Mouse (Mus musculus) splenic B cell, adult 2 months (primary cell): Measurements from ENCODE around the gene Vip.

Experiments
- DNase-seq: peaks from one replicate; pipeline ENCODE4 v3.0.0-alpha.2; 2011; ENCODE audit warnings: low read depth, low spot score
- H3K27me3 ChIP-seq: 2 replicates; pipeline ENCODE4 v1.6.1; 2012; ENCODE audit warnings: mild to moderate bottlenecking, low read length, moderate library complexity, mixed read lengths; ENCODE audit not compliant: control insufficient read depth, poor library complexity, insufficient read depth, severe bottlenecking
- H3K36me3 ChIP-seq: 2 replicates; pipeline ENCODE4 v1.6.1; 2012; ENCODE audit warnings: mild to moderate bottlenecking, low read length, moderate library complexity, mixed read lengths; ENCODE audit not compliant: control insufficient read depth, poor library complexity, insufficient read depth, severe bottlenecking

Gene Vip

DNA sequence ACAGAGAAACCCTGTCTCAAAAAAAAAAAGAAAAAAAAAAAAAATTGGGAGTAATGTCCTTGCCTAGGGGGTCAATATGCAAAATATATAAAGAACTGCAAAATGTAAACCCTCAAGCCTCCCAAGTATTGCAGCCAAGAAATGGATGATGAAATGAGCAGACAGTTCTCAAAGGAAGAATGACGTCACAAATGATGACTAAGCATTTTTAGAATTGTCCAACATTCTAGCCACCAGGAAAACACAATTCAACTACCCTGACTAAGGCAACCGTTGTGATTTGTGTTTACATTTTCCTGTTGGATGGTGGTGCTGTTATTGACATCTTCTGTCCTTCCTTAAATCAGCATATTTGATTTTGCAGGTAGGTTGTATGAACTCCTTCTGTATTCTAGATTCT, 42.3 kb downstream of the Vip start:
- no peak for DNase-seq
- Histone ChIP-seq H3K27me3 (no peaks in the 10 kb centered on the region; the same call in 1 of the 2 replicates), H3K36me3 (no peaks in the 10 kb centered on the region)

DNA sequence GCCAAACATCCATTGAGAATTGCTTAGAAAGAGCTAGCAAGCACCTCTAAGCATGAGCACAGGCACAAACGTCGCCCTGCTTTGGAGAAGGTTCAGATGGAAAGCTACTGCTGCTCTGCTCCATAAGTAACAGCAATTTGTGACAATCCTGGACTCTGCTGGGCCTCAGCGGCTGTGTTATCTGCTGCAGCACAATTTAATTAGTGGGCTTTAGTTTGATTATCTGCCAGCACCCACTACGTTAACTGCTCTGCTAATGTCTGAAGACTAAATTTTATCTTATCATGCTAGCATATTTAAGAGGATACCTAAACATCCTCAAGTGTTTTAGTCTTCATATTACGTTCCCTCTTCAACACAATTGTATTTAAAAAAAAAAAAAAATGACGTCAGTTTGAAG, 46.6 kb downstream of the Vip start:
- DNase-seq = no peak
- H3K36me3 ChIP-seq = no peaks in the 10 kb centered on the region
- no peaks in the 10 kb centered on the region; the same call in 1 of the 2 replicates for H3K27me3 ChIP-seq

DNA sequence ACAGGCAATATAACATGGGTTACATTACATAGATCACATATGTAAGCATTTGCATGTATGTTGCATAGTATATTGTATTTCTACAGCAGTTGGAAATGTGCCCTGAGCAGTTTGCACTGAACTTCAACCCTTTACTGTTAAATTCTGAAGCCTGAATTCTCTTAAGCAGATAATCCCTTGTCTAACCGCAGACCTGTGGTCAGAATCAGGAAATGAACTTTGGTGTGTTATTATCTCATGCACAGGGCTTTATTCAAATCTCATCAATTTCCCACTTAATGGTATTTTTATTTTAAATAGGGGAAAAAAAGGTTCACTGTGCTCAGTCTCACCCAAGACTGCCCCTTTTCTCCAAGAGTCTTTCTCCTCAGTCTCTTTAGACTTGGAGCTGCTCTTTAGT, 55.3 kb downstream of the Vip start:
- Histone ChIP-seq H3K36me3 (no peaks in the 10 kb centered on the region), H3K27me3 (no peaks in the 10 kb centered on the region)
- DNase-seq = no peak
